Mouse (Mus musculus) hindbrain, embryonic 13.5 days (tissue): ENCODE results near the gene Pigf. TPM values are rescaled to one million over a fixed set of nuclear protein-coding genes. Genes with fewer than 3 reads are reported as not detected.
"Not testable (repeated sequence)": the region's sequence is repeated elsewhere in the genome, so short reads cannot be mapped to it uniquely, and the experiment has no call there.

Experiments used
- ATAC-seq: fragments of 200-750 bp; cut with Nextera tagmentation; 2 replicates; pipeline ENCODE4 v1.8.0; 2017; ENCODE audit warnings: moderate TSS enrichment; ENCODE audit not compliant: low FRiP score
- H3K27ac ChIP-seq: fragments of 300-500 bp; sonication (generic); 2 replicates; pipeline ENCODE4 v1.5.1; 2015; ENCODE audit warnings: inconsistent platforms, mild to moderate bottlenecking, moderate library complexity
- H3K27me3 ChIP-seq: fragments of 300-500 bp; sonication (generic); 2 replicates; pipeline ENCODE4 v1.6.1; 2015; ENCODE audit warnings: mild to moderate bottlenecking, inconsistent platforms
- H3K36me3 ChIP-seq: fragments of 300-500 bp; sonication (generic); 2 replicates; pipeline ENCODE4 v1.6.1; 2015; ENCODE audit warnings: mild to moderate bottlenecking, inconsistent platforms
- H3K4me1 ChIP-seq: fragments of 300-500 bp; sonication (generic); replicated peaks from 2 replicates; pipeline ENCODE4 v1.6.1; 2015; ENCODE audit warnings: inconsistent platforms
- H3K4me2 ChIP-seq: fragments of 300-500 bp; sonication (generic); 2 replicates; pipeline ENCODE4 v1.6.1; 2015; ENCODE audit warnings: inconsistent platforms, mild to moderate bottlenecking, moderate library complexity
- H3K4me3 ChIP-seq: fragments of 300-500 bp; sonication (generic); 2 replicates; pipeline ENCODE4 v1.5.1; 2015; ENCODE audit warnings: mild to moderate bottlenecking, inconsistent platforms
- H3K9ac ChIP-seq: fragments of 300-500 bp; sonication (generic); 2 replicates; pipeline ENCODE4 v1.6.1; 2015; ENCODE audit warnings: mild to moderate bottlenecking, inconsistent platforms
- H3K9me3 ChIP-seq: fragments of 300-500 bp; sonication (generic); 2 replicates; pipeline ENCODE4 v1.6.1; 2016; ENCODE audit warnings: inconsistent platforms
- WGBS: fragments of 180-500 bp; shearing (Covaris S2); methylation state at CpG from one replicate; pipeline ENCODE4 v1.1.7; 2015; 5-methylcytosine and 5-hydroxymethylcytosine counted together
- polyA plus RNA-seq: library from polyadenylated mRNA; unstranded; fragments of >200 nt; fragmentation: Nextera tagmentation; extraction: Ambion mirVana; gene quantifications from 2 replicates; pipeline ENCODE4 v1.2.1, GENCODE M21; 2015

Gene Pigf
- 36.8 and 37.0 TPM in 2 replicates for polyA plus RNA-seq

DNA sequence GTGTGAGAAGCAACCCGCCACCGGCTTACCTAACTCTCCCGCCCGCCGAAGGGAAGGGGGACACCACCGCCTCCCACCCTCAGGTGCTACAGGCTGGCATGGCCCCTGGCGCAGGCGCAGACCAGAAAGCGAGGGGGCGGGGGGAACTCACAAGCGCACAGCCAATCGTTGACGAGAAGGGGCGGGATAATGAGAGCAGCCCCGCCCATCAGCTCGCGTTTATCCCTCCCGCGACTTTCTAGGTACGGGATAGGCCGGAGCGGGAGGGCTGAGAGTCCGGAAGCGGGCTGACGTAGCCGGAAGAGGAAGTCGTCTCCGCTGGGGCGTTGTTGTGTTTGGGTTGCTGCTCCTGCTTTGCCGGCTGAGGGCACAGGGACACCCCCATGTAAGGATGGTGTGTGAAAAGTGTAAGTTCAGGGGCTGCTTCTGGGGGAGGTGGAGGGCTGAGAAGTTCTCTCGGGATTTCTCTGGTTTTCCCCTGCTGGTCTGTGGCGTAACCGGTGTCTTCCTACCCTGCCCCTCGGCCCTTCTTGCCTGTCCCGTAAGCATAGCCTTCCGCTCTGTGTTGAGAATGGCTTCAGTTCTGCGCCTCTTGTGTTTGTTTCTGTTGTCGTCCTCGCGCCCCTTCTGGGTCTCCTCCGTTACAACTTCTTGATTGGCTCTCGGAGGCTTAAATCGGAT lies at the start of gene Pigf, which contains the start of gene Cript:
Pigf (minus strand) TSS at position 138 of the 681 bp plus-strand sequence.
Cript (plus strand) TSS at position 282 of the 681 bp plus-strand sequence.
- Histone ChIP-seq H3K27ac (peak within 1 kb of the TSS; percentile 73), H3K36me3 (peaks cover 20% of the 10 kb centered on the region), H3K4me1 (peaks cover 22% of the 10 kb centered on the region), H3K4me3 (peak within 1 kb of the TSS; percentile 83), H3K27me3 (no peaks in the 10 kb centered on the region), H3K4me2 (peak within 1 kb of the TSS; percentile 95), H3K9me3 (no peaks in the 10 kb centered on the region), H3K9ac (peak within 1 kb of the TSS; percentile 85)
- ATAC-seq, result peak; percentile 99
- under 1% methylated on average over 43 of the region's 43 CpGs for WGBS

DNA sequence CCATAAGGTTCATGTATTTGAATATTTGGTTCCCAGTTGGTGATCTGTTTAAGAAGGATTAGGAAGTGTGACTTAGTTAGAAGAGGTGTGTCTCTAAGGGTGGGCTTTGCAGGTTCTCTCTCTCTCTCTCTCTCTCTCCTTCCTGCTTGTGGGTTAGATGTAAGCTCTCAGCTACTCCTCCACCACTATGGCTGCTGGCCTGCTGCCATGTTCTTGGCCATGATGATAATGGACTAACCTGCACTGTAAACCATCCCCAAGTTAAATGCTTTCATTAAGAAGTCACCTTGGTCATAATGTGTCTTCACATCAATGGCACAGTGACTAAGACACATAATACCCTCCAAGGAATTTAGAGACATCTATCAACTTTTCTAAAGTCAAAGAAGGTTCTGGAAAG lies 48.3 kb upstream of the Pigf start:
- Histone ChIP-seq H3K9ac (no peak overlapping the region), H3K27me3 (no peaks in the 10 kb centered on the region), H3K27ac (no peak overlapping the region), H3K4me2 (no peak overlapping the region), H3K4me3 (no peak overlapping the region), H3K4me1 (no peaks in the 10 kb centered on the region), H3K9me3 (no peaks in the 10 kb centered on the region), H3K36me3 (no peaks in the 10 kb centered on the region)
- ATAC-seq, result no peak

GRCm38 (mm10) chr17:87072766-87073440 lies 47.7 kb upstream of the Pigf start:
- H3K4me2 ChIP-seq, result no peak overlapping the region
- H3K4me1 ChIP-seq, result no peaks in the 10 kb centered on the region
- no peak overlapping the region for H3K4me3 ChIP-seq
- no peaks in the 10 kb centered on the region for H3K27me3 ChIP-seq
- H3K27ac ChIP-seq, result no peak overlapping the region
- 81% methylated on average over 5 of the region's 5 CpGs for WGBS
- no peaks in the 10 kb centered on the region for H3K9me3 ChIP-seq
- ATAC-seq, result no peak
- no peaks in the 10 kb centered on the region for H3K36me3 ChIP-seq
- no peak overlapping the region for H3K9ac ChIP-seq

DNA sequence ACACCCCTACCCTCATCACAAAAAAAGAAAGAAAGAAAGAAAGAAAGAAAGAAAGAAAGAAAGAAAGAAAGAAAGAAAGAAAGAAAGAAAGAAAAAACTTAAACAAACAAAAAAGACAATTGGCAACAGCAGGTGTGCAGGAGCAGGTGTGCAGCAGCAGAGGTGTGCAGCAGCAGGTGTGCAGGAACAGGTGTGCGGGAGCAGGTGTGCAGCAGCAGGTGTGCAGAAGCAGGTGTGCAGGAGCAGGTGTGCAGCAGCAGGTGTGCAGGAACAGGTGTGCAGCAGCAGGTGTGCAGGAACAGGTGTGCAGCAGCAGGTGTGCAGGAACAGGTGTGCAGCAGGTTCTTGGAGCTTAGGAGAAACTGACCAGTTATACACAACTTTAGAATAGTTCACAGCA lies 47.0 kb upstream of the Pigf start:
- H3K36me3 ChIP-seq, H3K4me2 ChIP-seq, H3K4me1 ChIP-seq, H3K27me3 ChIP-seq, H3K9ac ChIP-seq, ATAC-seq, H3K4me3 ChIP-seq, H3K9me3 ChIP-seq, H3K27ac ChIP-seq: not testable (repeated sequence)
- 90% methylated on average over 1 of the region's 1 CpGs for WGBS

- WGBS, result 88% methylated on average over 4 of the region's 4 CpGs
- Histone ChIP-seq H3K4me1 (no peaks in the 10 kb centered on the region), H3K4me2 (no peak overlapping the region), H3K9ac (no peak overlapping the region), H3K36me3 (no peaks in the 10 kb centered on the region), H3K27me3 (no peaks in the 10 kb centered on the region), H3K4me3 (no peak overlapping the region), H3K9me3 (no peaks in the 10 kb centered on the region), H3K27ac (no peak overlapping the region)
- no peak for ATAC-seq
Observed at GRCm38 (mm10) chr17:87068997-87069396, 43.8 kb upstream of the Pigf start.

- no peaks in the 10 kb centered on the region for H3K9me3 ChIP-seq
- H3K36me3 ChIP-seq, result no peaks in the 10 kb centered on the region
- no peaks in the 10 kb centered on the region for H3K27me3 ChIP-seq
- ATAC-seq, result no peak
- WGBS, result 82% methylated on average over 6 of the region's 6 CpGs
- no peak overlapping the region for H3K4me2 ChIP-seq
- no peak overlapping the region for H3K4me3 ChIP-seq
- H3K4me1 ChIP-seq, result no peaks in the 10 kb centered on the region
- H3K9ac ChIP-seq, result no peak overlapping the region
- no peak overlapping the region for H3K27ac ChIP-seq
Observed at GRCm38 (mm10) chr17:87063969-87064368, 38.8 kb upstream of the Pigf start.

DNA sequence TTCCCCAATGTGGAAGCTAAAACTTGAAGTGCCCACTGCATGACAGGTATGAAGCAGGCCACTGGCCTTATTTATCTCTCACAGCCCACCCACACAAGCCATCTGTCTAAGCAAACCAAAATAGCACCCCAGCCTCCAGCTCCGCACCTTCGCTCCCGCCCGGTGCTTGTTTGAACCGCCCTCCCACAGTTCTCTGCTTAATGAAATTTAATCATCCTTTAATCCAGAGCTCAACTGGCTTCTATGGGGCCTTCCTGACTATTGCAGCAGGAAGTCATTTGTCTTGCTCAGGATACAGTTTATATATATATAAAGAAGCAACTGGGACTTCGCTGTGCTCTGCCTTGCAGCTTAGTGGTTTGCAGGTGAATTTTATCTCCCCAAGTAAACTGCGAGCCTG lies 38.3 kb upstream of the Pigf start:
- ATAC-seq, result no peak
- no peak overlapping the region for H3K4me3 ChIP-seq
- WGBS, result 81% methylated on average over 7 of the region's 7 CpGs

GRCm38 (mm10) chr17:87062639-87063038 lies 37.4 kb upstream of the Pigf start:
- Histone ChIP-seq H3K4me2 (no peak overlapping the region), H3K4me1 (0 out of 2 replicates have a peak, but pooled peaks cover 3% of the 10 kb centered on the region), H3K27me3 (no peaks in the 10 kb centered on the region), H3K4me3 (no peak overlapping the region), H3K9me3 (no peaks in the 10 kb centered on the region), H3K27ac (no peak overlapping the region), H3K9ac (no peak overlapping the region), H3K36me3 (no peaks in the 10 kb centered on the region)
- ATAC-seq, result no peak
- 91% methylated on average over 9 of the region's 9 CpGs for WGBS

More for the DNA sequence above, 38.3 kb upstream of the Pigf start:
- Histone ChIP-seq H3K27me3 (no peaks in the 10 kb centered on the region), H3K9me3 (no peaks in the 10 kb centered on the region), H3K4me1 (no peaks in the 10 kb centered on the region), H3K27ac (no peak overlapping the region), H3K36me3 (no peaks in the 10 kb centered on the region), H3K9ac (no peak overlapping the region), H3K4me2 (no peak overlapping the region)

DNA sequence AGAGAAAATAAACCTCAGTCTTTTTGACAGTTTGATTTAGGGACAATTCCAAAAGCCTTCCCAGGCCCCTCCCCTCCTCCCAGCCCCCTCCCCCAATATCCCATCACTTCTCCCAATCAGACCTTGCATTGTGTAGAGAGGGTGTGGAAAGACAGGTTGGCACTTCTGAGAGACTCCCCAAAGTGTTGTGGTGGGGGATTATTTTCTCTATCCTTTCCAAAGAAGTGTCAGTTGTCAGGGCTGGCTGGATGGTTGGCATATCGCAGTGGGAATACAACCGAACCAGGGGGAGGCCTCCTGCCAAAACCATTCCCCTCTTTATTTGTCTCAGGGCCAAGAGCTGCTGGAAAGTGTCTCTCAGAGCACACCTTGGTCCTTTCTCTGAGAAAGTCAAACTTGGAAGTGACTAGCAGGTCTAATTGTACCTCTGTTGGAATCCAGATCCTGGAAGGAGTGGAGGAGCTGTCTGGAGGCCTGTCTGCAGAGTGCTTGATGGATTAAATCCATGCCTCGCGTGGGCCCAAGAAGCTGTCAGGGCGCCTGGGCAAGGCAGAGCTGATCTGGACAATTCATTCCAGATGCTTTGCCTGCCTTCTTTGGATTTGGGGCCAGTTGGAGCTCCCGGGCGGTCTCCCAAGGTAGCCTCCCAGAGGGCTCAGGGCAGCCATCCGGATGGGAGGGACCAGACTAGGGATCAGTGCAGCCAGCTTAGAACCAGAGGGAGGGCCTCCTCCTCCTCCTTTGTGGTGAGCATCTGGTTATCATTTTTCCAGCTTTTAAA lies 32.5 kb upstream of the Pigf start:
- H3K27ac ChIP-seq, result no peak overlapping the region
- H3K36me3 ChIP-seq, result no peaks in the 10 kb centered on the region
- 0 out of 2 replicates have a peak, but pooled peaks cover 13% of the 10 kb centered on the region for H3K4me1 ChIP-seq
- no peak overlapping the region for H3K4me3 ChIP-seq
- H3K9me3 ChIP-seq, result no peaks in the 10 kb centered on the region
- H3K4me2 ChIP-seq, result no peak overlapping the region
- H3K27me3 ChIP-seq, result no peaks in the 10 kb centered on the region
- ATAC-seq, result no peak
- WGBS, result 82% methylated on average over 8 of the region's 8 CpGs
- no peak overlapping the region for H3K9ac ChIP-seq

DNA sequence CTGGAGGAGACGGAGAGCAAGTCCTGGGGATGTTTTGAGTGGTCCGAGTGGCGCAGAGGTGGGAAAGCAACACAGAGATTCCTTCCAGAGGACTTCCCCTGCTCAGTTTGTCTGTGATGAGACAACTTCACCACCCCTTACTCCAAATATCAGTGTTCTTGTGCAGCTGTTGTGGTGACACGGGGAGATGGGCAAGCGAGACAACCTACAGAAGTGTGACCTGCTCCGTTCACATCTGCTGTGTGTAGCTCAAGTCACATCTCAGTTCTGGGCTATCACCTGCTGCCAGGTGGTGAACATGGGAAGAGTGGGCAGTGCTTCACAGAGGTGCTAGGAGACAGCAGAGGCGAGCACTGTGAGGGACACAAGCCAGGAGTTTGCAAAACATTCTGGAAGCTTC lies 31.6 kb upstream of the Pigf start:
- Histone ChIP-seq H3K4me3 (no peak overlapping the region), H3K27me3 (no peaks in the 10 kb centered on the region), H3K9me3 (no peaks in the 10 kb centered on the region), H3K36me3 (no peaks in the 10 kb centered on the region), H3K4me2 (no peak overlapping the region), H3K4me1 (0 out of 2 replicates have a peak, but pooled peaks cover 13% of the 10 kb centered on the region), H3K9ac (no peak overlapping the region), H3K27ac (no peak overlapping the region)
- ATAC-seq, result no peak
- 95% methylated on average over 7 of the region's 7 CpGs for WGBS

- Histone ChIP-seq H3K27ac (no peak overlapping the region), H3K4me3 (no peak overlapping the region), H3K9me3 (no peaks in the 10 kb centered on the region), H3K27me3 (no peaks in the 10 kb centered on the region), H3K9ac (no peak overlapping the region), H3K4me1 (peaks cover 13% of the 10 kb centered on the region; the same call in 1 of the 2 replicates), H3K4me2 (no peak overlapping the region), H3K36me3 (no peaks in the 10 kb centered on the region)
- no peak for ATAC-seq
- WGBS, result 74% methylated on average over 1 of the region's 1 CpGs
Observed at GRCm38 (mm10) chr17:87055663-87056062, 30.5 kb upstream of the Pigf start.

GRCm38 (mm10) chr17:87055051-87055459 lies 29.8 kb upstream of the Pigf start:
- H3K27ac ChIP-seq, result no peak overlapping the region

More at GRCm38 (mm10) chr17:87055051-87055459, 29.8 kb upstream of the Pigf start:
- no peak overlapping the region for H3K4me3 ChIP-seq
- no peaks in the 10 kb centered on the region for H3K27me3 ChIP-seq
- no peaks in the 10 kb centered on the region for H3K9me3 ChIP-seq
- H3K4me2 ChIP-seq, result no peak overlapping the region
- WGBS, result 50% methylated on average over 5 of the region's 5 CpGs
- no peak for ATAC-seq
- H3K36me3 ChIP-seq, result no peaks in the 10 kb centered on the region
- H3K4me1 ChIP-seq, result peaks cover 13% of the 10 kb centered on the region; the same call in 1 of the 2 replicates
- H3K9ac ChIP-seq, result 0 out of 2 replicates have a peak overlapping the region, but pooled peaks have one; percentile 8
